Mouse (Mus musculus): ENCODE results near the gene Etfbkmt.
A peak's percentile ranks its signal among the peaks of the same experiment; 100 is the strongest.
"Not testable (repeated sequence)": the region's sequence is repeated elsewhere in the genome, so short reads cannot be mapped to it uniquely, and the experiment has no call there.

Gene Etfbkmt

DNA sequence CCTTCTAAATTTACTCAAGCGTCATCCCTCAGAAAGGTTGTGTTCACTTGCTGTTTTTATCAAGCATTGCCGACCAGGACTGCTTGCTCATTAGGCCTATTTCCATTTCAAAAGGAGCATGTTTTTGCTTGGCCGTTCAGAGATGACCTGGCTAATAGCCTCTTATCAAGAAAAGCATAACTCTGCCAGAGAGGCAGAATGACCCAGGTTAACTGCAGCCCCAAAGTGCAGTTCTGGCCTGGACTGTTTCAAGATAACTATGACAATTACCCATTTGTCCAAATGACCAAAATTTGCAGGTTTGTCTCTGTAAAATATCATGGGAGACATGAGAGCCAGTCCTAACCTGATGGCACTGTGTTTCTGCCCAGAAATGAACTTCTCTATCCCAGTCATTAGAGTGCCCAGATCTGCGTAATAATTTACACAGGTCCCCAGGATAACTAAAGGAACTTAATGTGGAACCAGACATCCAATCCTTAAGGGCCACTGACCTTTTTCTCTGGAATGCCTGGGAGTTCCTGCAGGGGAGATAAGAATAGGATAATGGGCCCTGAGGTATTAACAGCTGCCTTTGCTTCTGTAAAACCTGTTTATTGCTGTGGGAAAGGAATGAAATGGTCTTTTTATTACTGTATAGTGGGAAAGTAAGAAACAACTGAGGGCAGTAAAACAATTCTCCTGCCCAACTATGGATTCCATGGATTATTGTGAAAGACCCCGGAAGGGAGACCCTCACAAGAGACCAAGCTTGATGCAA is 5.1 kb upstream of the Etfbkmt start:
- DNase-seq: no peak

DNA sequence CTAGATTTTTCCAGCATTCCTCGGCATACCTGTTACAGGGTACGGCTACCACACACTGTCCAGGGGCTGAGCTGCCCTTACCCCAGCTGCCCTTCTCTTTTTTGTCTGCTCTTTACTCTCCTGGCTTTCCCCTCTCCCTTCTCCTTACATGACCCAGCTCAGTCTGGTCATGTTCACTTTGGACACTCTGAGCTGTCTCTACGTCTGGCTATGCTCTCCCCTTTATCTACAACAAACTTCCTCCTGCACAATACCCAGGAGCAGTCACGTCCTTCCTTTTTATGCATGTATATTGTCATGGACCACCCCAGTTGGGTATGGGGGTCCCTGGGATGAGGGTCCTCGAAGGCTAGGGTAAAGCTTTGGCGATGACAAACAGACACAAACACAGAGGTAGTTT is 4.0 kb upstream of the Etfbkmt start:
- no peak for DNase-seq

DNA sequence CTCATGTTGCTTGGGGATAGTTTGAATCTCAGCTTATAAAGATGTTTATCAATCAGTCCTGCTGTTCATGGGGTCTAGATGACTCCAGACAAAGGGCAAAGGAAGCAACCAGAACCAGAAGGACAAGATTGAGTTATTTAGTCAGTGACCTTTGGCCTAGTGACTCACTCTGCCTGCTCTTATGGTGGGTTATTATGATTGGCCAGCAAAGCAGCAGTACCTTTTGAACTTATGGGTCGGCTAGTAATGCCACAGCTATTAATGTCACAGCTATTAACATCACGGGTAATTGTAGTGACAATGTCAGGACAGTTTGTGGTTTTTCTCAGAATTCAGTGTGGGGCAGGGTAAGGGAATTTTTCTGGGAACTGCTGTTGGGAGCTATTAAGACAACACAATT is 1.7 kb upstream of the Etfbkmt start:
- no peak for DNase-seq

DNA sequence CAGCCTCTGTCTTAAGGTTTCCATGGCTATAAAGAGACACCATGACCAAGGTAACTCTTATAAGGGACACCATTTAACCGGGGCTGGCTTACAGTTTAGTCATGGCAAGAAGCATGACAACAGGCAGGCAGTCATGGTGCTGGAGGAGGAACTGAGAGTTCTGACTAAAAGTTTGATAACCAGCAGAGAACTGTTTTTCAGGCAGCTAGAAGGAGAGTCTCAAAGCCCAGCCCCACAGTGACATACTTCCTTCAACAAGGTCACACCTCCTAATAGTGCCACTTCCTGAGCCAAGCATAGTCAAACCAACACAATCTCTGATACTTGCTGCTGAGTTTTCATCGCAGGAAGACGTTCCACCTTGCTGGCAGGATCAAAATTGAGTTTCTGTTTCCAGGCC is 638 bp upstream of the Etfbkmt start:
- DNase-seq: no peak

DNA sequence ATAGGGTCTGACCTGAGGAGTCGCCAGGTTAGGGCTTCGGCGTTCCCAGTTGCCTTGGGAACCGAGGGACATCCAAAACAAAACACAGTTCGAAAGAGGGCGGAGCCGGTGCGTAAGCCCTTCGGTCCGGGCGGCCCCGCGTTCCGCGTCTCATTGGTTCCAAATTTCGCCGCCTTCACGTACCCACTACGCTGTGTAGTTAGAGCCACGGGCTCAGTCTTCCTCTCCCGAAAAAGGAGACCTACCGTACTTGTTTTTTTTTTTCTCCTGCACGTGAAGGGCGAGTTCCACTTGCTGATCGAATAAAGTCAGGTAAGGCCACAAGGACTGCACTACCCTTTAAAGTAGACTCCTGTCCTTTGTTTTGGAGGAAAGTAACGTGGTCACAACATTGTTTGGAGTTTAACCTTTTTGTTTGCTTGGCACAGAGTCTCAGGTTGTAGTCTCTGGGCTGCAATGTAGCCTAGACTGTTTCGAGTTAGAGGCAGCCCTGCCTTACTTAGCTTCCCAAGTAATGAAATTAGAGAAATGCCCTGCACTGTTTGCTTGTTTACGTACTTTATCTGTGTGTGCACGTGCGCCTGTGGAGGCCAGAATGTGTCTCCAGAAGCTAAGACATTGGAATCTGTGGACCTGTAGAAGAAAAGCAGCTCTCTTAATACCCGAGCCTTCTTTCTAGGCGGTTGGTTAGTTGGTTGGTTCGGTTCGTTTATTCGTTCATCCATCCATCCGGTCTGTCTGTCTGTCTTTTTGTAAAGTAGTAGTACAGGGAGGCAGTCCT is 1.9 kb downstream of the Etfbkmt start:
- peak; percentile 88 for DNase-seq

DNA sequence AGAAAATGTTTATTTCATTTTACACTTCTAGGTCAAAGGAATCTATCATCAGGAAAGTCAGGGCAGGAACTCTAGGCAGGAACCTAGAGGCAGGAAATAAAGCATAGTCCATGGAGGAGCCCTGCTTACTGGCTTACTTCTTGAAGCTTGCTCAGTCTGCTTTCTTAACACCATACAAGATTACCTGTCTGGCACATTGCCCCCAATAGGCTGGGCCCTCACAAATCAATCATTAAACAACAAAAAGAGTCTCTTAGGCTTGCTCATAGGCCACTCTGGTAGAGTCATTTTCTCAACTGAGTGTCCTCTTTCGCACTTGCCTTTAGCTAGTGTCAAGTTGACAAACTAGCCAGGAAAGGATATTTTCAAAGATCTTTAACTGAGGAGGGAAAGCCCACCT is 5.5 kb downstream of the Etfbkmt start:
- DNase-seq: no peak

DNA sequence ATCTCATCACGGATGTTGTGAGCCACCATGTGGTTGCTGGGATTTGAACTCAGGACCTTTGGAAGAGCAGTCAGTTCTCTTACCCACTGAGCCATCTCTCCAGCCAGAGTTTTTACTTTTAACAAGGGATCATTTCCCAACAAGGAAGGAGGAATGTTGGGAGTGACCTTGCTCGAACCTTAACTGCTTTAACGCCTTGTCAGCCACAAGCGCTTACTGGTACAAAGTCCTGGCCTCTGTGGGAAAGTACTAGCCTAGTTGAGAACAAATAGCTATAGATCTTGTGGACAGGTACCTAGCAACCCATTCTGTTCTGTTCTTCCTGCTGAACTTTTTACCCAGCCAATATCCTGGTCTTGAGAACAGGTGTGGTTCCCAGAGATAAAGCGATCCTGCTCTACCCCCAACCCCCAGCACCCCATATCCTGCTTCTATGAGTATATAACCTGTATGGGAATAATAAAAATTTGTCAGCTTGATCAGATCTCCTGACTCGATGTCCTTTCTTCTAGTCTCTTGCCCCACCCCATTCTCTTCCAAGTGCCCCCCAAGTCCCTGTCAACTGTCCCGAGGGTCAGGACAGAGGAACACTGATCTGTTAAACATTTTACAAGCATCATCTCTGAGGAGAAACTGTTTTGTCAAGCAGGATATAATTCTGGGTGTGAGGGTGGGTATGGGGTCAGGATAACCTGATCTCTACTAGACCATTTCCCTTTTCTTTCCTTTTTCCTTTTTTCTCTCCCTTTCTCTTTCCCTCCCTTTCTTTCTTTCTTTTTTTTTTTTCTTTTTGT is 9.0 kb downstream of the Etfbkmt start:
- DNase-seq: peak; percentile 63

DNA sequence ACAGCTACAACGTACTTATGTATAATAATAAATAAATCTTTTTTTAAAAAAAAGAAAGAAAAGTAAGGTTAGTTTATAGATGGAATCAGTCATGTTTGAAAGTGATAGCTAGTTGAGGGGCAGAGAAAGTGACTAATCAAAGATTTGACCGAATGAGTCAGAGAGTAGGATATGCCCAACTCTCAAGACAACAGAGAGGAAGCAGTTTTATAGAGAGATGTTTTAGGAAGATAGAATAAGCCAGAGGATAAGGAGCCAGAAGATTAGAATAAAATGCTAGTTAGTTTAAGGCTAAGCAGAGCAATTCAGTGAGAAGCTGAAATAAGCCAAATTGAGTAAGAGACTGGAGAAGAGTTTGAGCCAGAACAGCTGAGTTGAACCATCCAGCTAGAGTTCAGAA is 12.5 kb downstream of the Etfbkmt start:
- no peak for DNase-seq

DNA sequence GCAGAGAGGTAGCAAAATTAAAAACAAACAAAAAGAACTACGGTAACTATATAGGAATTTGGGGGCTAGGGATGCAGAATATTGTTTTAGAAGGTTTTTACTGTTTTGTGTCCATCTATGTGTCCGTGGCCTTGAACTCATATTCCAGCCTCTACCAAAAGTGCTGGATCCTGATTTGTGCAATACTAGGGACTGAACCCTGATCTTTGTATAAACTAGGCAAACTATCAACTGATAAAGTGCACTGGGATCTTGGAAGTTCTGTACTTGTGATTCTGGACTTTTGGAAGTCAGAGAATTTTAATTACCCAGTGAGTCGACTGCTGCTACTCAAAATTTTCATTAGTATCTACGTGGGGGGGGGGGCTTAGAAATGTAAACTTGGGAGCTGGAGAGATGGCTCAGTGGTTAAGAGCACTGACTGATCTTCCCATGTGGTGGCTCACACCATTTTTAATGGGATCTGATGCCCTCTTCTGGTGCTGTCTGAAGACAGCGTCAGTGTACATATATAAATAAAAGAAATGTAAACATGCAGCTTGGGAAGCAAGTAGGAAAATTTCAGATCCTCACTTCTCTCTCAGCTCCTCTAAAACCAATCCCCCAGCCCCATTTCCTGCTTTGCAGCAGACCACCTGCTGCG is 13.9 kb downstream of the Etfbkmt start:
- no peak for DNase-seq

DNA sequence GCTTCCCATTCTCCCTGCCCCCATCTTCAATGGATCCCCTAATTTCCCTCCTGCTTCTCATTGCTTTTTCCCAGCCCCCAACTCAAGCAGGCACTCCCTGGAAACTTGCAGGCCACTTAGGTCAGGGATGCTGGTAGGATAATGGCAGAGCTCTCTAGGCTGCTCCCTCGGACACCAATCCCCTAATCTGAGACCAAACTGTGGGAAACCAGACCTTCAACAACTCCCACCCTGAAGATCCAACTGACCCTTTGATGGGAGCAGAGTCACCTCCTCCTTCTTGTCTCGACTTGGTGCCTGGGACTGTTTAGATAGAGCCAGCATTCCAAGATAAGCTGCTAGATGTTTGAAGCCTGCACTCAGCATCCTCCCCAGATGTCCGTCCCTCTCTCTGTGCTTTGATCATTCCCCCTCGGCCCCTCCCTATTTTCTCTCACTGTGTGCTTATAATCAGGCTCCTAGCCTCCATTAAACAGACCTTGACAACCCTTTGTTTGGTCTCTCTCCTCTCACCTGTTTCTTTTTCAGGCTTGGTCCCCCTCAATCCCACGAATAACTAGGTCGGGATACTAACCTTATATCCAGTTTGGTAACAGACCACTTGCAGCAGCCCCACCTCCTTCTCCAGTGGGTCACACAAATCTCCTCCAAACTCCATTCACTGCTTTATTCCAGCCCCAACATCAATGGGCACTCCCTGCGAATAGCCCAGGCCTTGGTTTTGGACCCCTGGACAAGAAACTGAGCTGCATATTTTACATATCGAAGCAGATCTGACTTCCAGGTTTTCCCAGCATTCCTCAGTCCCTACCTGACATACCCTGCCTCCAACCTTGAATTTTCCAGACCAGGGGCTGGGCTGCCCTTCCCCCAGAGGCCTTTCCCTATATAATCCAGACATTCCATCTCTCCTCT is 14.7 kb downstream of the Etfbkmt start:
- DNase-seq: no peak

DNA sequence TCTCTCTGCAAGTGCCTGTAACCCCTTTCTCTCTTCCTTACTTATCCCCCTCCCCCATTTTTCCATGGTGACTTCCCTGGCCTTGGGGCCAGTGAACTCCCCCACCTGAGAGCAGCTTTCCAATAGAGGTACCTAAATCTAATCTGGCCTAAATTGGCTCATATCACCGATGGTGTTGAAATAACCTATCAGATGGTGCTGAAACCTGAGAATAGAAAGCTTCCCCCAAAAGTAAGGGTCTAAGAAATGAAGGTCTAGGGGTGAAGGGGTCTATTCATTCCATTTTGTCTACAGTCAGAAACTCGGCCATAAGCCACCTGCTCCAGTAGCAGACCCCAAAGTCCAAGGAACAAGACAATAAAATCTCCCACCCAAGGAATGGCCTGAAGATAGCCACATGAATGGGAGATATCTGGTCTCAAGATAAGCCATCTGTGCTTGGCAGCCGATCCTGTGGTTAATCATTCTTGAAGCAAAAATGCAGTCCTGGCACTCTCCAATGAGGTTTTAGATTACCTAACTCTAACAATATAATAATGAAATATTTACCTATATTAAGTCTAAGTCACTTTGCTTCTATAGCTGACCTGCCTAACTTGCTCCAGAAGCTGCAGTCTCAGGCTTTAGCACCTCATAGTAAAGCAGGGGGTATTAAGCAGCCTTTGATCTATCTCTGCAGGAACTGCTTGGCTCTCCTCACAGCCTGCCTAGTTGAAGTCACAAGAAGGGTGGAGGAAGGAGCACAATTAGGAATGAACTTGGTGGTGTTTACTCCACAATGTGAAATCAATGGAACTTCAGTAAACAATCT is 15.6 kb downstream of the Etfbkmt start:
- peak; percentile 36 for DNase-seq

DNA sequence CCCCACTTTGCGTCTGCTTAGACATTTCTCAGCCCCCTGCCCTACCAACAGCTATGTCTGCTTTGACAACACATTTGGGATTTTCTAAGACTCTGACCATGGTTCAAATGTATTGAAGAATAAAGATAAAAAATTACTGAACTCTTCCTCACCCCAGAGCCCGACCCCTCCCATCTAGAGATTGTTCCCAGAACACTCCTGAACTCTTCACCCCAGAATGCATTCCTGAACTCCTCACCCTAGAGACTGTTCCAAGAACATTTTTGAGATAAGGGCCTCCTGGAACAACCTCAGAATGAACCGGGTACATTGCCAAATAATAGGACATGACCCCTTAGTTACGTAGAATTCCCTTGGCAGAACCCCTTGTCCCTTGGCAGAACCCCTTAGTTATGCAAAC is 27.4 kb downstream of the Etfbkmt start:
- peak; percentile 40 for DNase-seq

DNA sequence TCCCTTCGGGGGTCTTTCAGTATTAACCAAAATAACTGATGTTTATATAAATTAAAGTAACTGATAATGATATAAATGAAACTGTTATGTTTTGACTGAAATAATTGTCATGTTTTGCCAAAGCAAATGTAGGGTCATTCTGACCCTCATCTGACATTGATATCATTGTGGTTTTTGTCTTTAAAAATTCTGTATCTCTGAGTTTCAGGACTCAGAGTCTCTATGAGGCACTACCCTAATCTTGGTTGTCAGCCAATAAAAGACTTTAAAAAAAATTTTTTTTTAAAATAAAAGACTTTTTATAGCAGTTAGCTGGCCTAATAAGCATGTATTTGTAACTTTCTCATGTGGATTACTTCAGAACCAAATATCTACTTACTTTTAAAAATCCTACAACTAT is 28.0 kb downstream of the Etfbkmt start:
- no peak for DNase-seq

DNA sequence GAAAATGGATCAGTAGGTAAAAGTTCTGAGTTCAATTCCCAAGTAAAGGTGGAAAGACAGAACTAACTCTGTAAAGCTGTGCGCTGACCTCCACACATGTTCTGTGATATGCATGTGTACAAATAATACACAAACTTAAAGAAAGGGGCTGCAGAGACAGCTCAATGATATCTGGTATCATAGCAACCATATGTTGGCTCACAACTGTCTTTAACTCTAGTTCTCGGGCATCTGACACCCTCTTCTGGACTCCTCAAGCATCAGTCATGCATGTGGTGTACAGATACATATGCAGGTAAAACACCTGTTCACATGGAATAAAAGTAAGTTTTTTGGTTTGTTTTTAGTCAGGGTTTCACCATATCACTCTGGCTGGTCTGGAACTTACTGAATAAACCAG is 28.8 kb downstream of the Etfbkmt start:
- no peak for DNase-seq

DNA sequence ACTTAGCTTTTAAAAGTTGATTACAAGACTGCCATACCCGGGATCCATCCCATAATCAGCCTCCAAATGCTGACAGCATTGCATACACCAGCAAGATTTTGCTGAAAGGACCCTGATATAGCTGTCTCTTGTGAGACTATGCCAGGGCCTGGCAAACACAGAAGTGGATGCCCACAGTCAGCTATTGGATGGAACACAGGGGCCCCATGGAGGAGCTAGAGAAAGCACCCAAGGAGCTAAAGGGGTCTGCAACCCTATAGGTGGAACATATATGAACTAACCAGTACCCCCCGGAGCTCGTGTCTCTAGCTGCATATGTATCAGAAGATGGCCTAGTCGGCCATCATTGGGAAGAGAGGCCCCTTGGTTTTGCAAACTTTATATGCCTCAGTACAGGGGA is 30.3 kb downstream of the Etfbkmt start:
- not testable (repeated sequence) for DNase-seq

DNA sequence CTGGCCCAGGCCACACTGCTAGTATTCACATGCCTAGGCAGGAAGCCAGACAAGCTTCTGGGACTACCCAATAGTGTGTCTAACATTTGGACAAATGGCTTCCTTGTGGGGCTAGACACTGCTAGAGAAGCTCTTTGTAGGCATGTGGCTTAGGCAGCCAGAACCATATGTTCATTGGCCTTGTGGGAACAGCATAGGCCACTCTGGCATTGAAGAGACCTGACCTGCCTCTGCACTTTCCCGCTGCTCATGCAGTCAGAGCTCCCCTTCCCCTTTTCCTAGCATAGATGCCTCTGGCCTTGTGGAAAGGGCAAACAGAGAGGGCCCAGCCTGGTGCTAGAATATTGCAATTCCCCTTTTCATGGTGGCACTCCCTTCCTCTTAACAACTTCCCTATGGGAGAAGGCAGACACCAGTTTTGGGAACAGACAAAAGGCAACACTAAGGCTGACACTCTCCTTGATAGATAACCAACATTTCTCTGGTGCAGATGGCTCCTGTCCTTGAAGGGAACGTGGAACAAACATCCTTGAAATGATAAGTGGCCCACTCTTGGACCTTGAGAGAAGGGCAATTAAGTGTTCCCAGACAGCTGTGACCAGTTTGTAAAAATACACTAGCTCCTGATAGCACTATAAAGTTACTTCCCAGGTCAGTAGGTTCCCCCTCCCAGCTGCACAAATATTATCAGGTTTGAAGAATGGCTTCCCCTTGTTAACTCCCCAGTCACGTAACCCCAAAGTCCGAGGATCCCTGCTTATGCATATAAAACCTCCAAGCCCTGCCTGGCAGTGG is 34.4 kb downstream of the Etfbkmt start:
- no peak for DNase-seq

DNA sequence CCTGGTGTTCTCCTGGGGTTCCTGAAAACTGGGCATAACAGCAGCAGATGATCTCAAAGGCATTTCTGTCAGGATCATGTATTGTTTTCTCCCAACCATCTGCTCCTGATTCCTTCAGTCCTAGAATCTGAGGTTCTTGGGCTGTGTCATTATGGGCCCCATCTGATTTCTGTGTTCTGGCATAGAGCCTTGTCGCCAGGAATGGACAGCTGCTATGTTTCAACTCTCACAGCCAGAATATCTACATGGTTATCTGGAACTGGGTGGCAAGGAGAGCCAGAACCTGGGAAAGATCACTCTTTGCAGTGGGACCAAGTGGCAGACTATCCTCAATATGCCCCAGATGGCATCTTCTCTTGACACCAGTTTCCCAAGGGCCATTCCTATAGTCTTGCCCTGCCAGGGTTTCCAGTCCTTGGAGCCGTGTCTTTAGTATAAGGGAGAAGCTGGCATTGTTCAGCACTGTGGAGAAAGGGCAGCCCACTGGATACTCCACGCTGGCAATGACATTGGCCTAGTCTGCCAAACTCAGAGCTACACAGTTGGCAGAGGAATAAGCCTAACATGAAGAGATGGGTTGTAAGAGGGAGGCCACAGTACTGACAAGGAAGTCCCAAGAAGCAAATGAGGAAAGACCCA is 35.4 kb downstream of the Etfbkmt start:
- DNase-seq: no peak

DNA sequence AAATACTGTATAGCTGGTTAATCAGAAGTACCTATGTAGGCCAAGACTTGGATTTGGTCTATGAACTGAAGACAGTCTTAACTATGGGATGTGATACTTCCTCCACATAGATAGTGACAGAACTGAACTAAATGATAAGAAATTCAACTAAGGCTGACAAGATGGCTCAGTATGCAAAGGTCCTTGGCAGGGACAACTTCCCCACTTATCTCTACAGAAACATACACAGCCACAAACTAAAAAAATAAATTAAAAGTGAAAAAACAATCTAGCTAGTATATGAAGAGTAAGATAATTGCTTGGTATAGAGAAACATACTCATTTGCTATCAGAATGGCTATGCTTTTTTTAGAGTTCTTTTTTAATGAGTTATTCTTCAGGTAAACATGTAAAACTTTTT is 39.4 kb downstream of the Etfbkmt start:
- no peak for DNase-seq

DNA sequence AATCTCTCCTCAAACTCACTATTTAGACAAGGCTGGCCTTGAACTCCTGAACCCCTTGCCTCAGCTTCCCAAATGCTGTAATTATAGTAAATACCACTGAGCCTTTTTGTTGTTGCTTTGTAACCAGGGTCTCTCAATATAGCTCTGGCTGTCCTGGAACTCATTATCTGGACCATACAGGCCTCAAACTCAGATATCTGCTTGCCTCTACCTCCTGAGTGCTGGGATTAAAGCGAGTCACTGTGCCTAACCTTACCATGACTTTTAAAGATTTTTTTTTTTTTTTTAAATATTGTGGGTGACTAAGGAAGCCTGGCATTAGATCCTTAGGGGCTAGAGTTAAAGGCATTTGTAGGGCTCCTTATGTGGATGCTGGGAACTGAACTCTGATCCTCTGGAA is 44.4 kb downstream of the Etfbkmt start:
- DNase-seq: no peak

DNA sequence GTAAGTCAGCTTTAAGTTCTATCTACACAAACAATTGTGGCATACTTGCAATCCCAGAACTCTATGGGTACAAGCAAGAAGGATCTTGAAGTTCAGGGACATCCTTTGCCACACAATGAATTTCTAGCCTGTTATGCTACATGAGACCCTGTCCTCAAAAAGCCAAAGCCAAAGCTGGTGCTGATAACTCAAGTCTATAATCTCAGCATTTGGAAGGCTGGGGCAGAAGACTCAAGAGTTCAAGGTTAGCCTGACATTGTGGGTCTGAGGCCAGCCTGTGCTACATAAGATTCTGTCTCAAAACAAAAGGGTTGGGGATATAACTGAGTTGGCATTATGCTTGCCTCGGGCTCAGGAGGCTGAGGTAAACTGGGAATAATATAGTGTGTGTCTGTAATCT is 47.7 kb downstream of the Etfbkmt start:
- DNase-seq: no peak

Data from kidney, postnatal 14 days (tissue).